Mouse (Mus musculus): ENCODE measurements around the gene Ltc4s.

DNA sequence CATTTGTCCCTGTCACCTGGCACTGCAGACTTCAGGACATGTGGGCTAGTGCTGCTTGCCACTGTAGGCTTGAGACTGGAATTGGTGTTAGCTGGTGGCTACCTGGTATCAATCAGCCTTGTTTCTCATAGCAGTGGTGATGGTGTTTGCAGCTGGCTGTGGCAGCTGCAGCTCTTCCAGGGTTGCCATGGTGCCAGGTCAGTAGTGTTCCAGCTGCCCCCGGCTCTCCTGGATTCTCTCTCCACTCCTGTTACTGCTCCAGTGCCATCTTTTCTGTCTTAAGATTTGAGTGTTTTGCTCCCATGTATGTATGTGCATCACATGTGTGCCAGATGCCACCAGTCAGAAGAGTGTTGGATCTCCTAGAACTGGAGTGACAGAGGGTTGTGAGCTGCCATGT is 15.0 kb upstream of the Ltc4s start:
- no peak for TF ChIP-seq CTCF (IDR thresholded peaks at IDR 0.05; ENCODE audit: insufficient read depth, low read depth, low read length)
- TF ChIP-seq POLR2A (IDR thresholded peaks at IDR 0.05; ENCODE audit: insufficient read depth, low read depth, low read length): no peak
